Mouse (Mus musculus) B cell, adult 2 months (primary cell): ENCODE results near the gene Eva1a.

Source experiments
- DNase-seq, 2 experiments: peaks; one replicate each; pipeline ENCODE4 v3.0.0; 2022

The Eva1a gene

DNA sequence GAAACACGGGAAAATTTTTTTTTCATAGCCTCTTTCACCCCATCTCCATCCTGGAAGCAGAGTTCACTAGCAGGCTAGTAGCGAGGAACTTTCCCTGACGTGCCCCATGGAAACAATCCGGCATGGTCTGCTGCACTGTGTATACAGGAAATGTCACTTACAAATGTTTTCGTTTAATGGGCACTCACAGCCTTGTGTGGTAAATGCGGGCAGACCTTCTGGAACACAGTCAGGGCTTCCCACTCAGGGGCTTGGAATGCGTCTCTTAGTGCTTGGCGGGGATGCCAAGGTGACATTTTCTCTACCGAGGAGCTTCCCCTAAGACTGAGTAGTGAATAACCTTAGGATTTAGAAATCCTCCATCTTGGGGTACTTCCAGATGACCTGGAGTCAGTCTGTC is 87.0 kb downstream of the Eva1a start:
- no peak for DNase-seq

DNA sequence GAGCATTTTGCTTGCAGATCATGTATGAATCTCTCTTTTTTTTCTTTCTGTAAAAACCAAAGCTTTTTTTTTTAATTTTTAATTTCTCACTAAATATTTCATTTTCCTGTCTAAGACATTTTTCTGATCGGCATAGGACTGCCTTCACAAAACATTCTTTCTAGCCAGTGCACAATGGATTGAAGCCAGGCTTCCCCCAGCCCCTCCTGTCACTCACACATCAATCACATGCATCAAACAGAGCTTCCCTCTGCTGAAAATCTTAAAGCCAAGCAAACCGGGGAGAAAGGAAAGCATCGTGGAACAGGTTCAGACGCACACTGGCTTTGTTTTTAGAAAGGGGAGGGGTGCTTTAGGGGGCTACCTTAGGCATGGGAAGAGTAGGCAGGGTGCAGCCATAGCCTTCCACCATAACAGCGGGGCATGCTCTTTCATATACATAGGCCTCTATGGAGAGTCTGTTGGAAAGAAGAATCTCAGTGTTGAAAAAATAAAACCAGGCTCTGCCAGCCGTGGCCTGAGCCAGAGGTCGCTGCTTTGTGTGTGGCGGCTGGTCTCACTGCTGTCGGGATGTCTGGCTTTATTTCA is 88.9 kb downstream of the Eva1a start:
- no peak for DNase-seq

DNA sequence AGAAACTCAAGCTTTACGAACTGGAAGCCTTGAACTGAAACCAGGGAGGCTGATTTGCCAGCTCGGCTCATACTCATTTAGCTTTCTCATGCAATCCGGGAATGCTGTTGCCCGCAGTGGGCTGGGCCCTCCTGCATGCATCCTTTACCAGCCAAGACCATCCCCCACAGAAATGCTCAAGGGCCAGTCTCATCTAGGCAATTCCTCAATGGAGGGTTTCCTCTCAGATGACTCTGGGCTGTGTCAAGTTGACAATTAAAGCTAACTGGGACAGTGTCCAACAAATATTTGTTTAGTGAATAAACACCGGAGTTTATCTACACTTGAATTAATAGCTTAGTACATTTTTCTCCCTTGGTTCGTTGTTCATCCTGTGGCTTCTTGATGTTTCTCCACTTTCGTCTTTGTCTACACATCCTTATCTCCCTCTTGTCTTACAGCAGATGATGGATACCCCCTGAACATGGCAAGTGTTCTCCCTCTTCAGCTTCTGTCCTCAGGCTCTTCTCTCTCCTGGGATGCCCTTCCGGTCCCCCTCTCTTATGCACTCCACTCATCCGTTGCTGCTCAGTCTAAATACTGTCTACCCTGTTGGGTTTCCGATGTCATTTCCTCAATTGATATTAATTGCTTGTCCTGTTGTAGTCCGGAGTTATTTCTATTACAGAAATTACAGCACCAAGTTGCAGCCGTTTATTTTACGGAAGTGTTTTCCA is 92.2 kb downstream of the Eva1a start:
- no peak for DNase-seq

DNA sequence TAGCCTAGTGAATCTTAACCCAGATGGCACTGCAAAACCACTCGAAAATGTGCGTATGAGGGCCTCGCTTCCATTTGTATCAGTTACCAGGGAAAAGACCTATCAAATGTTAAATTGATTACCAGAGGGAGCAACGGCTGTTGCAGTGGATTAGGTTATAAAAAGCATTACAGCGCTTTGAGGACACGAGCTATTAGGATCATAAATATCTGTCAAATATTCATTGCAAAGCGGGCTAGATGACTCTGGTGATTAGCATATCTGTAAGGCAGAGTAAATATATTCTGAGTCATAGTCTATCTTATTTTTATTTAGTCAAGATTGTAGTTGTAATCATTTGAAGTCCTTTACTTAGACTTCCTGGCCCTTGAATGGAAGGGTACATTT is 92.7 kb downstream of the Eva1a start:
- no peak for DNase-seq

DNA sequence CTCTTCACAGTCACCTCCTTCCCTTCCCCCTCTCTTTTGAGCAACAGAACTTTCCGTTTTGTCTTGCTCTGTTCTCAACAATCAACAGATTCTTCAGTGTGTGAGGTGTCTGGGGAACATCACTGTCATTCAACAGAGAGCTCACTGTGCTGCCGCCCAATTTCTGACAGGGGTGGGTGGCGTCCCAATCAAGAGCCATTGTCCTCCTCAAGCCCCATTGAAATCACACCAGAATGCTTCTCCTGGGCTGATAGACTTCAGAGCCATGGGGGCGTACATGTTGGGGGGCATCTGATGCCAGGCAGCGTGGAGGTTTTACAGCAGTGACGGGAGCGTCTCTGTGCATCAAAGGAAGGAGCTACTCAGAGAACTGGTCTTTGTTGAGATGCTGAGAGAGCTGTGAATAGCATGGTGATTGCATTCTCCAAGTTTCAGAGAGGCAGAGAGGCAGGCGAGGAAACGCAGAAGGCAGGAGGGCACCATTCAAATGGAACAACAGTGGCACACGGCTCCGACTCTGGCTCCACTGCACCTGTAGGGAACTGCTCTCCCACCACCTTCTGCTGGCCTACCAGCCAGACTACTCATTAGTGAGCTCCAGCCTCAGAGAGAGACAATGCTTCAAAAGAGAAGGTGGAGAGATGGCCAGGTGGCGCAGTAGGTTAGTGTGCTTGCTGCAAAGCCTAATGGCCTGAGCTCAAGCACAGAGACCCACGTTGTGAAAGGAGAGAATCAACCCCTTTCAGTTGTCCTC is 95.3 kb downstream of the Eva1a start:
- DNase-seq = no peak
